Mouse (Mus musculus) lung, adult 2 months (tissue): ENCODE data around the gene Cplx3.

Experiments used
- CTCF ChIP-seq: fragments of 200-500 bp; IDR thresholded peaks from 2 replicates; pipeline ENCODE4 v1.5.1; 2011; ENCODE audit warnings: mild to moderate bottlenecking, low read length, control low read depth; ENCODE audit not compliant: insufficient read depth
- POLR2A ChIP-seq: fragments of 200-500 bp; IDR thresholded peaks from 2 replicates; pipeline ENCODE4 v1.6.1; 2011; ENCODE audit warnings: low read depth, mild to moderate bottlenecking, control low read depth, low read length, borderline replicate concordance; ENCODE audit errors: extremely low read depth

DNA sequence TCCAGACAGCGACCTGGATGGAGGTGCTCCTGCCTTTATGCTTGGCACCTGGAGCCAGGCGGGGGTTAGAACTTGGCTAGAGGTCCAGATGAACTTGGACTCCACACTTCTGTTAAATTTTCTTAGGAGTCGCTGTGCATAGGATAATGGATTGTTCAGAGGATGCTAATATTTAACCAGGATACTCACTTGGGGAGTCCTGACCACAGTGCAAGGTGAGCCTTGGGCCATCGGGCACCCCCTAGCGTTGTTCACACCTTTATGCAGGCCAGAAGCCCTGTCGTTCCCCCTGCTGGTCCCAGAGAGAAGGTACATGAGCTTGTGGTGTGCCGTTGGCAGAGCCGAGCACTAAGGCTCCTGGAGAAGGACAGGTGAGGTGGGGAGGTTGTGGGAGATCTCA is 39.2 kb downstream of the Cplx3 start:
- TF ChIP-seq CTCF (no peak), POLR2A (no peak)
